Mouse (Mus musculus): ENCODE measurements around the gene Nos1ap.

Gene Nos1ap

GRCm38 (mm10) chr1:170466099-170467009 is 123.3 kb downstream of the Nos1ap start:
- DNase-seq (ENCODE audit: low read depth in 2 of 2, low spot score in 2 of 2), result no peak

GRCm38 (mm10) chr1:170462140-170462539 is 127.5 kb downstream of the Nos1ap start:
- DNase-seq (ENCODE audit: low read depth in 2 of 2, low spot score in 2 of 2), result no peak

- no peak for DNase-seq (ENCODE audit: low read depth in 2 of 2, low spot score in 2 of 2)
Observed at GRCm38 (mm10) chr1:170459896-170460602, 129.6 kb downstream of the Nos1ap start.

DNA sequence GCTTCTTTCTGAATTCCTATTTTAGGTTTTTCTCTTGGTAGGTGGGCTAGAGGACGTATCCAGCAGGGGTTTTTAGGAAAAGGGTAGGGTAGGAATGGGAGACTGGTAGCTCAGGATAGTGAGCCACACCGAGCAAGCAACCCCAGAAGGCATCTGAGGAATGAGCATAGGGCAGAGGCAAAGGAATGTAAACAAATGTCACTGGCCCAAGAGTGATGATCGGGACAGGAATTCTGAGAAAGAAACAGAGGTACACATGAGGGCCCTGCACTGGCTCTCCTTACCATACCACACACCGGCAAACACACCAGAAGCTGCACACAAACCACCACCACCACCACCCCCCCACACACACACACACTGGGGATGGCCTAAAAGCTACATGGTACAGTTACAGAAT is 132.0 kb downstream of the Nos1ap start:
- DNase-seq (ENCODE audit: low read depth in 2 of 2, low spot score in 2 of 2), result no peak

DNA sequence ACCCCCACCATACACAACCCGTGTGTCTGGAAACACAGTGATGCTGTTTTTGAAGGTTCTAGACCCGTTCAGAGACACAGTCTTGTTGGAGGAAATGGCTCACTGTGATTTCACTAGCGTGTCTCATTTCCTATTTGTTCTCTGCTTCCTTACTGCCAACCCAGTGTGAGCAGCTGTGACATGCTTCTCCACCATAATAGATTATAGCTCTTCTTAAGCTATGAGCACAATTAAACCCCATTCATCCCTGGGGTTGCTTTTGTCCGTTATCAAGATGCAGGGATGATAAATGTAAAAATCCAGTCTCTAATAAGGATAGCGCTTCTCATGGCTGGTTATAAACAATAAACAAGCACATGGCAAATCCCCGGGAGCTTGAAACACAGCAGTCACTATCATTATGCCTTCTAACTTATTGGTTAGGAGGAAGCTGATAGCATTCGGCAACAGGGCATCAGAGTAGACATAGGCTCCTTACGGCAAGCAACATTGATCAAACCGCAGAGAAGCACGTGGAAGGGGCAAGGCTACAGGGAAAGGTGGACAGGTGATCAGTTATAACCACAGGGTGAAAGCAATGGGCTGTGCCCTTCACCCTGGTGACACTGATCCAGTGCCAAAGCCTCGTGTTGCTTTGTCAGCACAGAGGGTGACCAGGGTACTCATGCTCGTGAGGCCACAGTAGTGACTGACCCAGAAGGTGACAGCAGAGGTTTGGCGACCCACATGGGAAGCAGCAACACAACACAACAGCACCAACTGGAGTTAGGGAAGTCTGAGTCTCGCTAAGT is 133.6 kb downstream of the Nos1ap start:
- no peak for DNase-seq (ENCODE audit: low read depth in 2 of 2, low spot score in 2 of 2)

DNA sequence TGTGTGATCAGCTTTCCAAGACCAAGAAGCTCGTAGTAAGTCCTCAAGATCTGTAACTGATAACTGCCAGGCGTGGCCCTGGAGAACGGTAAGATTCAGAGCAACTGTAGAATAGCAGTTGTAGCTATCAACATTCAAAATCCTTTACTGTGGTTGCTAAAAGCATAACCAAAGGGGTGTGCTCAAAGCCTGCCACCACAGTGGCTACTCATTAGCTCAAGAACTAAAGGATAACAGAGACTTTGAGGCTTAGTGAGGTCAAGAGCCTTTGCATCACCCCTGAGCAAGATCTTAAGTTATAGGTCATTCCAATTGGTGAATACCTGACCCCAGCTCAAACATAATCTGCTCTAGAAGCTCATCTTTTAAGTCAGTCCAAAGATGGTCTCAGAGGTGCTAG is 134.3 kb downstream of the Nos1ap start:
- DNase-seq (ENCODE audit: low read depth in 2 of 2, low spot score in 2 of 2), result no peak

- no peak for DNase-seq (ENCODE audit: low read depth in 2 of 2, low spot score in 2 of 2)
Observed at GRCm38 (mm10) chr1:170453455-170453854, 136.2 kb downstream of the Nos1ap start.

- no peak for DNase-seq (ENCODE audit: low read depth in 2 of 2, low spot score in 2 of 2)
Observed at GRCm38 (mm10) chr1:170448244-170448643, 141.4 kb downstream of the Nos1ap start.

DNA sequence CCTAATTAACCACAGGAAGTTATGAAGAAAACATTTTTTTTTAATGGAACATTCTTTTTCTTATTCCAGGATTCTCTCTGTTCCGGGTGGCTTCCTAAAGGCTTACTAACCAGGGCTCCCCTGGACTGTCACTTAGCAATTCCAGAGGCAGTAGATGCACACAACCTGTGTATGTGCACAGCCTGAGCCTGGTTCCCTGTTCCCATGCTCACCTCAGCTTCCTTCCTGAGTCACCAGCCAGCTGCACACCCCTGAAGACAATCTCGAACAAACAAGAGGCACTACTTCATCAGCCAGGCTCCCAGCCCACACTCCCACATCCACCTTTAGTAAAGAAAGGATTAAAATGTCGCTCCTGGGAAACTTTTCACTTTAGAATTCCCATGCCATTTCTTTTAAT is 144.2 kb downstream of the Nos1ap start:
- DNase-seq (ENCODE audit: low read depth in 2 of 2, low spot score in 2 of 2), result no peak

DNA sequence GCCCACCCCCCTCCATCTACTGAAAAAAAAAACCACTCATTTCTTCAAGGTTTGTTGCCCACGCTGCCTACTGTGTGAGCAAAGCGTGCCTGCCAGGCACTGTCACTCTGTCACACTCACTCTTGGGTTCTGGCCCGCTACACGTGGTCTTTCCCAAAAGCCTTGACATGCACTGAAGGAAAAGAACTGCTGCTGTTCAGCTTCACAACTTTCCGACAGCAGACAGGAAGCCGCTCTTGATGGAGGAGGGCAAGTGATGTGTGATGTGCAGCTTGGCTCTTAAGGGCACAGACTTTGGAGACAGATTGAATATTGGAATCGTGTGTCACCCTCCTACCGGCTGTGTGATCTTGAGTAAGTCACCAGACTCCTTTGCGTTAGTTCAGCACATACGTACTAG is 149.3 kb downstream of the Nos1ap start:
- no peak for DNase-seq (ENCODE audit: low read depth in 2 of 2, low spot score in 2 of 2)

GRCm38 (mm10) chr1:170438471-170439151 is 151.1 kb downstream of the Nos1ap start:
- DNase-seq (ENCODE audit: low read depth in 2 of 2, low spot score in 2 of 2), result no peak

DNA sequence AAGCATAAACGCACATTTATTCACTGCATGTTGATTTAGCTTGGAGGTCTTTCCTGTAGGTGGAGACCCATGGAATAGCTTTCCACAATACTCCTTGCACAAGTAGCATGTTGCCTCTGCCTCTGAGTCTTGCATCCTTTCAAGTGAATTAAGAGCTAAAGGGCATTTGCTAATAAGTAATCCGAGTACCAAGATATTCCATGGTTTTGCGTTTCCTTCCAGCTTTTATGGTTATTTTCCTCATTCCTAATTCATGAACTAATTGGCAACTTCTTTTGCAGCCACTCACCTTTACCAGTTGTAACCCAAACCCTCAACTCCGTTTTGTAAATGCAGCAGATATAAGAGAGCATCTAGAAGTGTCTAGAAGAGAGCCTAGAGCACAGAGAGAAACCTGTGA is 155.5 kb downstream of the Nos1ap start:
- DNase-seq (ENCODE audit: low read depth in 2 of 2, low spot score in 2 of 2), result no peak

DNA sequence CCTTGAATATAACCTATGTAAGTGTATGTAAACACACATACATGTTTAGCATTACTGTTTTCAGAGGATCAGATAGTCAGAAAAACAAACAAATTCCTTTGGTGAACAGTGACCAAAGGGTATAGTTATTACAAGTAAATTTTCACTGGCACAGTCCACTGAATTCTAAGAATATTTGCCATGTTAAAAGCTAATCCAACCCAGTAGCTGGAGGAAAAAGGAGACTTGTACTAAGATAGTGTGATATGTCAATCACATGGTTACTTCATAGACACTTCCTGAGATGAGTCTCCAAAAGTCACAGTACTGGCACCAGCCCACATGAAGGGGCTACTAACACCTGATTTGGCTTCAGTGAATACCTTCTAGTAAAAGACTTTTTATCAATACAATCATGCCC is 156.0 kb downstream of the Nos1ap start:
- no peak for DNase-seq (ENCODE audit: low read depth in 2 of 2, low spot score in 2 of 2)

GRCm38 (mm10) chr1:170432288-170432687 is 157.4 kb downstream of the Nos1ap start:
- DNase-seq (ENCODE audit: low read depth in 2 of 2, low spot score in 2 of 2), result no peak

GRCm38 (mm10) chr1:170431312-170431711 is 158.3 kb downstream of the Nos1ap start:
- no peak for DNase-seq (ENCODE audit: low read depth in 2 of 2, low spot score in 2 of 2)

DNA sequence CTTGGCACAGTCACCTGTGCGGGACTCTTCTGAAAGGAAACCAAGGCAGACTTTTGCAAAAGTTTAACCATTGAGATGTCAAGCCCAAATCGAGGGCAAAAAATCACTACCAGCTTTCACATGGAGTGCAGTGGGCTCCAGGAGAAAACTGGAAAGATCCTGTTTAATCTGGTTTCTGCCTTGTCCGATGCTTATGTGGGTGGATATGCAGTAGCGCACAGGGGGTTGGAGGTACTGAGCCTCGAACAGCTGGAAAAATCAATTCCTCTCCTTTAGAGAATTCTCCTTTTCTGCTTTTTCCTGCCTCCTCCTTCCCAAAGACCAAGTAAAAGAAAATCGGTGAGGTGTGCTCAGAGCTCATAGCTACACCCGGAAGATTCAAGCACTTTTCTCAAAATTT is 159.0 kb downstream of the Nos1ap start:
- DNase-seq (ENCODE audit: low read depth in 2 of 2, low spot score in 2 of 2), result no peak

DNA sequence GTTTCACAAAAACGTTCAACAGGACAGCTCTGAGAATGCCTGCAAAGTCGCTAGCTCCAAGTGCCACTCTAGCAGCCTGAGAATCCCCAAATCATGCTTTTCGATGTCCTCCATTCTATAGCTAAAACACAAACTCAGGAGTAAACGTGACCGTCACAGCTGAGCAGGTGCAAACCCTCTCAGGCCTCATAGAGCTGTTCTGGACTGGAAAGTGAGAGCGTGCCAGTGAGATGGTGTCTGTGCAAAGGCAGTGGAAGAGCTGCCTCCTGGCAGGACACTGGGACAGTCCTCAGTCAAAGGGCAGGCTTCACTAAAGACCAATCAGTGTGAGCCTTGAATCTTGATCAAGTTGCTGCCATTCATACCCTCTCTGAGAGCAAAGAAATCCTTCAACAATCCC is 160.0 kb downstream of the Nos1ap start:
- DNase-seq (ENCODE audit: low read depth in 2 of 2, low spot score in 2 of 2), result no peak

DNA sequence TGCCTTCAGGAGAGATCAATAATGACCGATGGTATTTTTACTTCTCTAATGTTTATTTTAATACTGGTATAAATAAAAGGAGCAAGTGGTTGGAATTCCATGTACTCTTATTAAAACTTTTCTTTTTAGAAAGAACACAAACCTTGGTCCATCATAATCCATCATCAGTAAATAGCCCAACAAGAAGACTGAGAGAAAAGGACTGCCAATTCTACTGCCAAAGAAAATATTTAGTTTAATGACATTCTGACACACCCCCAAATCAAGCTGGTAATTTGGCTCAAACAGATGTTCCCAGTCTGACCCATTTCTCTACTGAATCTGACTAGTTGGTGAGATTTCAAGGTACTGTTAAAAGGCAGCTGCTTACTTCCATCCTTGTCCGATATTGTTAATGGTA is 161.5 kb downstream of the Nos1ap start:
- no peak for DNase-seq (ENCODE audit: low read depth in 2 of 2, low spot score in 2 of 2)

GRCm38 (mm10) chr1:170424258-170424889 is 165.3 kb downstream of the Nos1ap start:
- no peak for DNase-seq (ENCODE audit: low read depth in 2 of 2, low spot score in 2 of 2)

DNA sequence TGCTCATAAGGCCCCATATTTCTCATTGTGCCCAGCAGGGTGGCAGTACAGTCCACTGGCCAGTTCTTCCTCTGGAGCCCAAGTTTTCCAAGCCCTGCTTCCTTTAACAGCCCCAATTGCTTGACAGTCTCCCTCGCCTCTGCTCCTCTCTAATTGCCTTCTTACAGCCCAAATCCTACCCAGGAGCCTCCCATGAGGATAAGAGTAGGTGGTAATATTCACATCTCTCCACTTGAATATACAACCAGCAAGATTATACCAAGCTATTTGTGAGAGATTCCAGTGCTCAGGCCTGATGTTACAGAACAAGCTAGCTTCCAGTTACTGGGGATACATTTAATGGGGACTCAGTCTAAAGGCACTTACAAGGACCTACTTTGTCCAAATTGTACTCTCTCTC is 166.6 kb downstream of the Nos1ap start:
- no peak for DNase-seq (ENCODE audit: low read depth in 2 of 2, low spot score in 2 of 2)

DNA sequence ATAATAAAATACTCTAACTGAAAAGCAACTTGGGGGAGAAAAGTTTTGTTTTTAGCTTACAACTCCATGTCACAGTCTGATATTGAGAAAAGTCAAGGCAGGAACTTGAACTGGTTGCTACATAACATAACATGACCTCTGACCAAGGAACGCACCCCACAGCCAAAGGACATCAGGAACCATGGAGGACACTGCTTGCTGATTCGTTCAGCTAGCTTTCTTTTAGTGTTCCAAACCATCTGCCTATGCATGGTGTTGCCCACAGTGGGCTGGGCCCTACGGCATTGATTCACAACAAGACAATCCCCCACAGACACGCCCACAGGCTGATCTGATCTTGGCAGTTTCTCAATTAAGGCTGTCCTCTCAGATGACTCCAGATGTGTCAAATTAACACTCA is 167.5 kb downstream of the Nos1ap start:
- no peak for DNase-seq (ENCODE audit: low read depth in 2 of 2, low spot score in 2 of 2)
